Mouse (Mus musculus) c-Kit-positive CD71-negative TER-119-negative erythroid progenitor cells, embryonic 14.5 days (primary cell): ENCODE results near the gene Ddx47.

Experiments used
- DNase-seq: peaks from one replicate; pipeline ENCODE4 v3.0.0-alpha.2; 2013; ENCODE audit warnings: low read depth

Ddx47 gene

GRCm38 (mm10) chr6:135011048-135011733 is at the start of gene Ddx47:
TSS of gene Ddx47 (plus strand) at chr6:135011612.
- peak; percentile 93 for DNase-seq

DNA sequence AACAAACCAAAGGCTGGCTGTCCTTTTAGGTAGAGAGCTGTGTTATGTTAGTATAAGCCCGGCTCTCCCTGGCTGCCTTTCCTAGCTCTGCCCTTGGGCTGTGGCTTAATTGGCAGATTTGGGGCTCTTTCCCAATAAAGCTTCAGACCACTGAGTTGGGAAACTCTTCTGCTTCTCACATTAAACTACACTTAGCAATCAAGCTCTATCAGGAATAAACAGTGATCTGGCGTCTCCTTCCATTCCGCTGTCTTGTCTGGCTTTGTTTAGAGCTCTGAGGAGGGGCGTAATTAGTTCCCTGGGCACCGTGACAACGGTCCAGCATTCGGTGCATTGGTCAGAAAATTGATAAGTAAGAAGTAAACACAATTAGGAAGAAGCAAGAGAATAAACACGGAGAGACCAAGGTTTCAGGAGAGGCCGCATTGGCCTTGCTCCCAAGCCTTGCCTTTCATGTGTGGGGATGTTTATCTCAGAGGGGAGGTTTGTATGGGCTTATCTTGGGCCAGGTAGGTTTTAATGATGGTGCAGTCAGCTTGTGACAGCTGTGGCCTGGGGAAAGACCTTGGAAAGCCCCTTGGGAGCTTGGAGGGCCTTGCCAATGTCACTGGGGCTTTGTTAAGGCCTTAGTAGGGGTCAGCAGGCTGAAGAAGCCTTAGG is 49.4 kb upstream of the Ddx47 start:
- no peak for DNase-seq

GRCm38 (mm10) chr6:134962518-134962893 is 48.9 kb upstream of the Ddx47 start:
- DNase-seq, result no peak

DNA sequence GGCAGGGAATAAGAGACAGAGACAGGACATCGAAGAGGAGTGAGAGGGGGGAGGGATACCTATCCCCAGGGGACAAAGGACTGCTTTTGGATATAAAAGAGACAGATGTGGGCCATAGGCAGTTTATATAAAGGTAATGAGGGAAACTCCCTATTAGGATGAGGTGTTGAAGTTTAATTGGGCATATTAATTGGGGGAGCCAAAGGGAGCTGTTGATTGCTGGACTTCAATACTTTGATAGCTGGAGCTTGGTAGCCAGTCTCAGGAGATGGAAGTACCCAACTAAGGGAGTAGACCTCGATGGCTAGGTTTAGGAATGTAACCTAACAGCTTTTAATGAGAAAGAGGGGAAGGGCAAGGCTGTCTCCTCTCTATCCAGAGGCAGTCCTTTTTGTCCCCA is 47.5 kb upstream of the Ddx47 start:
- no peak for DNase-seq

GRCm38 (mm10) chr6:134966681-134967080 is 44.7 kb upstream of the Ddx47 start:
- DNase-seq, result no peak

DNA sequence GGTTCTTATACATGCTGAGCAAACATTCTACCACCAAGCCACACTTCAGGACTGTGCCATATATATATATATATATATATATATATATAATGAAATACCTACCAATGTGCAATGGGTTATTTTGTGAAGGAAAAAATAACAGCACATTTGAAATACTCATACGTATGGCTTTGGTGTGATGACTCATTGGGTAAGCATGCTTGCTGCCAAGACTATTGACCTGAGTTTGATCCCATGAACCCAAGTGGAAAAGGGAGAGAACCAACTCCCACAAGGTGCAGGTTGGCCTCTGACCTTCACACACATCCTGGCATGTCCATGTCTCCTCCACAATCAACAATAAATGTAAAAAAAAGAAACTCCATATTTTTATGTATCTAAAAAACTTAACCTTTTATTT is 43.1 kb upstream of the Ddx47 start:
- DNase-seq, result no peak

DNA sequence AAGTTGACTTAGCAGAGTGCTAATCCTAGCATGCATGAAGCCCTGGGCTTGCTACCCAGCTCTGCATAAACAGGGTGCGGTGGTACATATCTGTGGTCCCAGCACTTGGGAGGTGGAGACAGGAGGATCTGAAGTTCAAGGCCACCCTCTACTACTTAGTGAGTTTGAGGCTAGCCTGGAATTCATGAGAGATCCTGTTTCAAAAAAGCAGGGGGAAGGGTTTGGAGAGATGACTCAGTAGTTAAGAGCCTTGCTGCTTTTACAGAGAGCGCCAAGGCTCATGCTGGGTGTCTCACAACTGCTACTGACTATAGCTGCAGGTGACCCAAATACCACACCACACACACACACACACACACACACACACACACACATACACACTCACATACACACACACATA is 41.9 kb upstream of the Ddx47 start:
- DNase-seq, result no peak

- DNase-seq, result no peak
Measured at GRCm38 (mm10) chr6:134972096-134972495, 39.3 kb upstream of the Ddx47 start.

- DNase-seq, result no peak
Measured at GRCm38 (mm10) chr6:134976628-134977027, 34.8 kb upstream of the Ddx47 start.

DNA sequence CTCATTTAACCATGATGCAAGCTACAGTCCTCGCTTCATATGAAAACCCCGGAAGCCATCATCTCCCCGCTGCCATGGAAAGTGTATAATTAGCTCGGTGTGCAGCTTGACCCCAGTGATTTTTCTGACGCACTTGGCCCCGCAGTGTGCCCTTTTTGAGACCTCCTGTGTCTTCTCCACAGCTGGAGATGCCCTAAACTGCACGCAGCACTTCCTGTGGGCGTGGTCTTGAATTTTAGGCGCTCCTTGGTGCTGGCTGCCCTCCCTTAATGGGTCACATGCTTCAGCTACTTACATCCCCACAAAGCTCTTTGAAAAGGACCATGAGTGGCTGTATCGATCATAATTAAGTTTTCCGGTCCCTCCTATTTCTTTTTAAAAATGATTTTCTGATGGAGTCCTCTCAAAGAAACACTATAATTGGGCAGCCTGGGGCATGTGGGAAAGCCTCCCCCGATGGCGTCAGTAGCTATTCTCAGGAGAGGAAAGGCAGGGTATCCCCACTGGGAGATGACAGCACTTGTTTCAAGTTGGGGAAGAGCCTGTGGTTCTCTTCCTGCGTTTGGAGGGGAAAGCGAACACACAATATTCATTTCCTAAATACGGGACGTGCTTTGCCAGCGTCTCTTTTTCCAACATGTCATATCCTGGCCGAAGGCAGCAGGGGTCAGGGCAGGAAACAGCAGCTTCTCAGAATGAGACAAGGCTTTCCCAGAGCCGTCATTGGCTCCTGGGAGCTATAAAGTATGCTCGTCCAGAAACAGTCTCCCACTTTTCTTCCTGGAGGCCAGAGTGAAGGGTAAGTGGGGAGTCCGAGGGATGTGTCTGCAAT is 30.0 kb upstream of the Ddx47 start, which contains the start of gene Apold1:
Gene Apold1, plus strand, starts transcription at position 488 of the 832 bp plus-strand sequence.
- no peak for DNase-seq

GRCm38 (mm10) chr6:134983529-134984370 is 27.7 kb upstream of the Ddx47 start:
- DNase-seq, result peak; percentile 72

- no peak for DNase-seq
Measured at GRCm38 (mm10) chr6:134984748-134985147, 26.7 kb upstream of the Ddx47 start.

GRCm38 (mm10) chr6:134988377-134988776 is 23.0 kb upstream of the Ddx47 start:
- no peak for DNase-seq

DNA sequence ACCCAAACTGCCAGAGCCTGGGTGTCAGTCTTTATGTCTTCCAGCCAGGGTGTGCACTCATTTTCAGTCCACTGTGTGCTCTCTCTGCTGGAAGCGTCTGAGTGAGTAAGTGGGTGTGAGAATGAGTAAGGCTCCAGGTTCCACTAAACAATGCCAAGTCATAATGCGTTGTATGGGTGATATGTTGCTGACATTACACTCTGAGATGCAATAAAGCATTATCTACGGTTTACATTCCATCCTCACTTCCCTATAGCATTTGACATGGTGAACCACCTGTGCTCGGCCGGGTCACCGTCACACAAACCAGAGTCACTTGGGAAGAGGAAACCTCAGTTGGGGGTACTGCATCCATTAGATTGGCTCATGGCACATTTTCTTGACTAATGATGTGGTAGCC is 20.7 kb upstream of the Ddx47 start:
- no peak for DNase-seq

DNA sequence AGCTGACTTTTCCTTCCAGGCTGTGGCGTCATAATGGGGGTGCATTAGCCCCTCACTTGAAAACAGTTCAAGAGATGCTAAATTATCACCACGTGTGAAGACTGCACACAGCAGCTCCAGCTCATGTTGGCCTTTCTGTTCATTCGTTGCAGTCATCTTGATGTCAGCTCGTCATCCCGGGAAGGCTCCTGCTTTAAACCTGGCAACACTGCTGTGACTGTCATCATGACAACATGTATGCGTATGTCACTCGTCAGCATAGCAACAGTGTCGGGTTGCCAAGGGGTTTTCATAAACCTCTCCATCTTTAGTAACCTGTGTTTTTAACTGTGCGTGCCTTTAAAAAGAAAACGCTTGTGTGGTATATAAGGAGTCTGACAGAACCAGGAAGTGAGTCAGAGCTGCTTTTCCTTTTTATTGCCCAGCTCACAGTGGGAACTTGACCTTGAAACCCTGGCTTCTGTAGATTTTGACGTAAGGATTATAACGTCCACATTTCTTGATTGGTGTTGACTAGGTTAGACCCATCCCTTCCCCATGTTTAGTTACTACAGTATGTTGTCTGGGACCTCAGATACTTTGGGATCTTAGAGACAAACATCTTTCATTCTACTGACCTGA is 17.3 kb upstream of the Ddx47 start:
- no peak for DNase-seq

DNA sequence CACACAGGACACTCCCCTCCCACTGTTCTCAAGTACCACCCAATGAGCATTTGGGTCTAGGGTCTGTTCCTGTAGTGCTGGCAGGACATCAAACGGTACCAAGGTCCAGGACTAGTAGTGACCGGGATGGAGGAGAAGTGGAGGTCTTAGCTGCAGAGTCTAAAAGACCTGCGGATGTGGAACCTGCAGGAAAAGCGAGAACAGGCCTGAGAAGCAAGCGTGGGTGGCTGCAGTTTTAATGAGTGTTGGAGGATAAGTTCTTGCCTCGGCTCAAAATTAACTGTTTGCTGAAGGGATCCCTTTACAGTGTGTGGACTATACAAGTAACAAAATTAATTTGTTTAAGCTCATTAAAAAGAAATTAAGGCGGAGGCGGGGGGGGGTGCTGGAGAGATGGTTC is 16.4 kb upstream of the Ddx47 start:
- DNase-seq, result no peak

DNA sequence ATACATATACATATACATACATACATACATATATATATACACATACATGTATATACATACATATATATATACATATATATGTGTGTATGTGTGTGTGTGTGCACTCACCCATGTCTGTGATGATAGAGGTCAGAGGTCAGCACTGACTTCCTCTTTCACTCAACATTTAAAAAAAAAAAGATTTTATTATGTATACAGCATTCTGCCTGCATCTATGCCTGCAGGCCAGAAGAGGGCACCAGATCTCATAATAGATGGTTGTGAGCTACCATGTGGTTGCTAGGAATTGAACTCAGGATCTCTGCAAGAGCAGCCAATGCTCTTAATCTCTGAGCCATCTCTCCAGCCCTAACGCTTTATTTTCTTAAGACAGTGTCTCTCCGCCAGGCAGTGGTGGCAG is 14.5 kb upstream of the Ddx47 start:
- DNase-seq, result no peak

GRCm38 (mm10) chr6:134998076-134998475 is 13.3 kb upstream of the Ddx47 start:
- DNase-seq, result no peak

- DNase-seq, result no peak
Measured at GRCm38 (mm10) chr6:134998781-134999180, 12.6 kb upstream of the Ddx47 start.

DNA sequence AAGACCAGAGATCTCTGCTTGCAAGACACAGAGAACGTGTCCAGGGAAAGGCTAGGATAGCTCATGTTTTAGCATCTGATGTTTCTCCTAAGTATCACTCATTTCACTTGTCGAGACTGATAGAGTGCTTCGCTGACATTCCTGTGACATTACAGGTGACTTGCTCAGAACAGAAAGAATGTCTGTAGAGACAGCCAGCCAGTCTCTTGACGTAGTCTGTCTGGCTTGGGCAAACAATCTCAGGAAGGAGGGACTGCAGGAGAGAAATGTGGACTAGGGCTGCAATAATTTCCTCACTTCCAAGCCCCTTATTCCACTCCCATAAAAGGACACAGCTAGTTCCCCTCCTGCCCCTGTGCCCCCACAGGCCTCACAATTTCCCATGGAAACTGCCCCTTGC is 11.1 kb upstream of the Ddx47 start:
- no peak for DNase-seq

- no peak for DNase-seq
Measured at GRCm38 (mm10) chr6:135001991-135002390, 9.4 kb upstream of the Ddx47 start.

GRCm38 (mm10) chr6:135006372-135006771 is 5.0 kb upstream of the Ddx47 start:
- no peak for DNase-seq
